Mouse (Mus musculus): ENCODE results near the gene Gm49387. TPM values are rescaled to one million over a fixed set of nuclear protein-coding genes. Genes with fewer than 3 reads are reported as not detected.

Gm49387 gene
- polyA plus RNA-seq, 1 experiment from 2014 or later: 0.84 TPM

- Histone ChIP-seq H3K9ac (ENCODE audit: low read depth, low read length) (no peak overlapping the region), H3K36me3 (ENCODE audit: control insufficient read depth, insufficient read depth, low read length) (no peaks in the 10 kb centered on the region), H3K9me3 (ENCODE audit: control insufficient read depth, low read length) (no peaks in the 10 kb centered on the region), H3K27ac (replicated peaks; ENCODE audit: low read depth, low read length) (no peak overlapping the region), H3K4me2 (ENCODE audit: low read depth, low read length) (no peak overlapping the region), H3K27me3 (replicated peaks; ENCODE audit: control insufficient read depth, insufficient read depth, low read length) (no peaks in the 10 kb centered on the region), H3K4me1 (ENCODE audit: control insufficient read depth, insufficient read depth, low read length) (no peaks in the 10 kb centered on the region), H3K4me3 (ENCODE audit: low read depth, low read length) (no peak overlapping the region)
- ATAC-seq (ENCODE audit: low read depth) (peak; percentile 74), DNase-seq (ENCODE audit: low spot score) (peak; percentile 90)
- whole genome bisulfite sequencing: 55% methylated on average over 7 of the region's 7 CpGs
These were observed 71.5 kb downstream of the Gm49387 start for GRCm38 (mm10) chr14:31569151-31569631.

GRCm38 (mm10) chr14:31565478-31566212 lies 75.0 kb downstream of the Gm49387 start:
- H3K4me3 ChIP-seq (ENCODE audit: low read depth, low read length): no peak overlapping the region
- no peaks in the 10 kb centered on the region for H3K36me3 ChIP-seq (ENCODE audit: control insufficient read depth, insufficient read depth, low read length)
- ATAC-seq (ENCODE audit: low read depth) (no peak), DNase-seq (ENCODE audit: low spot score) (no peak)
- no peaks in the 10 kb centered on the region for H3K9me3 ChIP-seq (ENCODE audit: control insufficient read depth, low read length)
- no peak overlapping the region for H3K4me2 ChIP-seq (ENCODE audit: low read depth, low read length)
- no peaks in the 10 kb centered on the region for H3K27me3 ChIP-seq (replicated peaks; ENCODE audit: control insufficient read depth, insufficient read depth, low read length)
- 47% methylated on average over 9 of the region's 9 CpGs for WGBS
- peak overlapping the region; percentile 42 for H3K27ac ChIP-seq (replicated peaks; ENCODE audit: low read depth, low read length)
- H3K9ac ChIP-seq (ENCODE audit: low read depth, low read length): no peak overlapping the region
- H3K4me1 ChIP-seq (ENCODE audit: control insufficient read depth, insufficient read depth, low read length): peaks cover 2% of the 10 kb centered on the region; the same call in 1 of the 2 replicates

DNA sequence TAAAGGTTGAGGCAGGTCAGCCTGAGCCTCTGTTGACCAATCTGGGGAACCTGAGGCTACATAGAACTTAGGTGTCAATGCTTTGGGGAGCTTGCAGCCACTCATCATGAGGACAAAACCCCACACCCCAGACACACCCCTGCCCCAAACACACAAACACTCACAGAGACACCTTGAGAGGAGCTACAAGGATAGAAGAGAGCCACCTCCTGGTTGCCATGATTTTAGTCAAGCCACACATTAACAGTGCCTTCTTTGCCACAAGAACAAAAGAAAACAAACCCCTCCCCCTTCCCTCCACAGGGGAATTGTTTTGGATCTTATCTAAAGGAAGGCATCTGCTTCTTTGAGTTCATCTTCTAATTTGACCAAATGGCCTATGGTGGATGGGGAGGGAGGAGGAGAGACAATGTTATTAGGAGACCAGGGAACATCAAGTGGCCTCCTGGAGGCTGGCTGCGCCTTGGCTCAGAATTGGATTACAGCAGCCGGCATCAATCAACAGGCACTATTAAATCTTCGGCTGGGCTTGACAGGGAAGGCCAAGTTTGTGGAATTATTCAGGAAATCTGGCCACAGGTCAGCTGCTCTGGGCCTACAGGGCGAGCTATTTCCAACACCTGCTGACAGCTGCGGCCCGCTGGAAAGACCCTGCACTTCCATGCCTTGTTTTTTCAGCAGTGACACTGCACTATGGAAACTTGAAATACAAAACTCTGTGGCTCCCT lies 76.1 kb downstream of the Gm49387 start:
- peak; percentile 74 for ATAC-seq (ENCODE audit: low read depth)
- Histone ChIP-seq H3K4me2 (ENCODE audit: low read depth, low read length) (no peak overlapping the region), H3K36me3 (ENCODE audit: control insufficient read depth, insufficient read depth, low read length) (no peaks in the 10 kb centered on the region), H3K9ac (ENCODE audit: low read depth, low read length) (no peak overlapping the region), H3K27ac (replicated peaks; ENCODE audit: low read depth, low read length) (peak overlapping the region; percentile 42; the same call in 1 of the 2 replicates), H3K4me1 (ENCODE audit: control insufficient read depth, insufficient read depth, low read length) (peaks cover 2% of the 10 kb centered on the region; the same call in 1 of the 2 replicates), H3K27me3 (replicated peaks; ENCODE audit: control insufficient read depth, insufficient read depth, low read length) (no peaks in the 10 kb centered on the region), H3K9me3 (ENCODE audit: control insufficient read depth, low read length) (no peaks in the 10 kb centered on the region), H3K4me3 (ENCODE audit: low read depth, low read length) (no peak overlapping the region)
- DNase-seq (ENCODE audit: low spot score): peak; percentile 81
- 15% methylated on average over 6 of the region's 6 CpGs for WGBS

GRCm38 (mm10) chr14:31560886-31561285 lies 79.8 kb downstream of the Gm49387 start:
- Histone ChIP-seq H3K4me2 (ENCODE audit: low read depth, low read length) (no peak overlapping the region), H3K9me3 (ENCODE audit: control insufficient read depth, low read length) (no peaks in the 10 kb centered on the region), H3K27me3 (replicated peaks; ENCODE audit: control insufficient read depth, insufficient read depth, low read length) (no peaks in the 10 kb centered on the region), H3K4me1 (ENCODE audit: control insufficient read depth, insufficient read depth, low read length) (peaks cover 2% of the 10 kb centered on the region; the same call in 1 of the 2 replicates), H3K27ac (replicated peaks; ENCODE audit: low read depth, low read length) (no peak overlapping the region), H3K36me3 (ENCODE audit: control insufficient read depth, insufficient read depth, low read length) (no peaks in the 10 kb centered on the region), H3K9ac (ENCODE audit: low read depth, low read length) (no peak overlapping the region), H3K4me3 (ENCODE audit: low read depth, low read length) (no peak overlapping the region)
- 38% methylated on average over 5 of the region's 5 CpGs for WGBS
- DNase-seq (ENCODE audit: low spot score) (peak; percentile 65), ATAC-seq (ENCODE audit: low read depth) (peak; percentile 24; the same call in 1 of the 2 replicates)

GRCm38 (mm10) chr14:31559216-31559615 lies 81.5 kb downstream of the Gm49387 start:
- Histone ChIP-seq H3K4me1 (ENCODE audit: control insufficient read depth, insufficient read depth, low read length) (peaks cover 2% of the 10 kb centered on the region; the same call in 1 of the 2 replicates), H3K36me3 (ENCODE audit: control insufficient read depth, insufficient read depth, low read length) (no peaks in the 10 kb centered on the region), H3K27ac (replicated peaks; ENCODE audit: low read depth, low read length) (no peak overlapping the region), H3K4me2 (ENCODE audit: low read depth, low read length) (no peak overlapping the region), H3K9ac (ENCODE audit: low read depth, low read length) (no peak overlapping the region), H3K4me3 (ENCODE audit: low read depth, low read length) (no peak overlapping the region), H3K9me3 (ENCODE audit: control insufficient read depth, low read length) (no peaks in the 10 kb centered on the region), H3K27me3 (replicated peaks; ENCODE audit: control insufficient read depth, insufficient read depth, low read length) (no peaks in the 10 kb centered on the region)
- ATAC-seq (ENCODE audit: low read depth) (no peak), DNase-seq (ENCODE audit: low spot score) (no peak)
- WGBS: 54% methylated on average over 5 of the region's 5 CpGs

DNA sequence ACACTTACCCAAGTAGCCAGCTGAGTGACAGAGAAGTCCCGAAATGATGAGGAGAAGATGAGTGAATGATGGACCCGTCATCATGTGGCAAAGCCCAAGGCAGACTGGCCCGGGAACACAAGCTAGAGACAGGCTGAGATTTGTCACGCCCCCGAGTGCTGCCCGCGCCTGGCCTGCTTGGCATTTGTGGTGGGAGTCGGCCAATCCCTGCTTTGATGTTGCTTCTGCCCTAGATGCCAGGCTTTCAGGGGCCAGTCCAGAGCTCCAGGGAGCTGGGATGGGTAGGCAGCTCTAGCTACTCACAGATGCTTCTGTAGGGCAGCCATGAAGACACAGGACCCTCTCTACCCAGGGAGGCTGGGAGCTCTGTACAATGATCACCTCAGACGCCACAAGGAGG lies 82.9 kb downstream of the Gm49387 start:
- no peaks in the 10 kb centered on the region for H3K27me3 ChIP-seq (replicated peaks; ENCODE audit: control insufficient read depth, insufficient read depth, low read length)
- WGBS: 65% methylated on average over 9 of the region's 9 CpGs
- H3K9me3 ChIP-seq (ENCODE audit: control insufficient read depth, low read length): no peaks in the 10 kb centered on the region
- H3K36me3 ChIP-seq (ENCODE audit: control insufficient read depth, insufficient read depth, low read length): no peaks in the 10 kb centered on the region
- no peak overlapping the region for H3K4me2 ChIP-seq (ENCODE audit: low read depth, low read length)
- no peak overlapping the region for H3K4me3 ChIP-seq (ENCODE audit: low read depth, low read length)
- peaks cover 2% of the 10 kb centered on the region; the same call in 1 of the 2 replicates for H3K4me1 ChIP-seq (ENCODE audit: control insufficient read depth, insufficient read depth, low read length)
- DNase-seq (ENCODE audit: low spot score): no peak
- no peak for ATAC-seq (ENCODE audit: low read depth)
- no peak overlapping the region for H3K27ac ChIP-seq (replicated peaks; ENCODE audit: low read depth, low read length)
- no peak overlapping the region for H3K9ac ChIP-seq (ENCODE audit: low read depth, low read length)

GRCm38 (mm10) chr14:31557273-31557672 lies 83.4 kb downstream of the Gm49387 start:
- no peak overlapping the region for H3K4me2 ChIP-seq (ENCODE audit: low read depth, low read length)
- no peak overlapping the region for H3K9ac ChIP-seq (ENCODE audit: low read depth, low read length)
- no peaks in the 10 kb centered on the region for H3K36me3 ChIP-seq (ENCODE audit: control insufficient read depth, insufficient read depth, low read length)
- no peak for DNase-seq (ENCODE audit: low spot score)
- H3K27me3 ChIP-seq (replicated peaks; ENCODE audit: control insufficient read depth, insufficient read depth, low read length): no peaks in the 10 kb centered on the region
- no peak overlapping the region for H3K27ac ChIP-seq (replicated peaks; ENCODE audit: low read depth, low read length)
- ATAC-seq (ENCODE audit: low read depth): no peak
- no peaks in the 10 kb centered on the region for H3K9me3 ChIP-seq (ENCODE audit: control insufficient read depth, low read length)
- H3K4me1 ChIP-seq (ENCODE audit: control insufficient read depth, insufficient read depth, low read length): peaks cover 2% of the 10 kb centered on the region; the same call in 1 of the 2 replicates
- no peak overlapping the region for H3K4me3 ChIP-seq (ENCODE audit: low read depth, low read length)
- 79% methylated on average over 8 of the region's 8 CpGs for WGBS

- Histone ChIP-seq H3K4me1 (ENCODE audit: control insufficient read depth, insufficient read depth, low read length) (peaks cover 2% of the 10 kb centered on the region; the same call in 1 of the 2 replicates), H3K4me2 (ENCODE audit: low read depth, low read length) (no peak overlapping the region), H3K4me3 (ENCODE audit: low read depth, low read length) (no peak overlapping the region), H3K27me3 (replicated peaks; ENCODE audit: control insufficient read depth, insufficient read depth, low read length) (no peaks in the 10 kb centered on the region), H3K27ac (replicated peaks; ENCODE audit: low read depth, low read length) (no peak overlapping the region), H3K36me3 (ENCODE audit: control insufficient read depth, insufficient read depth, low read length) (no peaks in the 10 kb centered on the region), H3K9me3 (ENCODE audit: control insufficient read depth, low read length) (no peaks in the 10 kb centered on the region), H3K9ac (ENCODE audit: low read depth, low read length) (no peak overlapping the region)
- no peak for ATAC-seq (ENCODE audit: low read depth)
- no peak for DNase-seq (ENCODE audit: low spot score)
- 83% methylated on average over 9 of the region's 9 CpGs for WGBS
These were observed 84.0 kb downstream of the Gm49387 start for GRCm38 (mm10) chr14:31556526-31557260.
